Mouse (Mus musculus): ENCODE data around the gene Topors. TPM values are rescaled to one million over a fixed set of nuclear protein-coding genes. Genes with fewer than 3 reads are reported as not detected.

Gene Topors
- total RNA-seq, 2 experiments from 2014 or later: 15.9 to 18.5 TPM

DNA sequence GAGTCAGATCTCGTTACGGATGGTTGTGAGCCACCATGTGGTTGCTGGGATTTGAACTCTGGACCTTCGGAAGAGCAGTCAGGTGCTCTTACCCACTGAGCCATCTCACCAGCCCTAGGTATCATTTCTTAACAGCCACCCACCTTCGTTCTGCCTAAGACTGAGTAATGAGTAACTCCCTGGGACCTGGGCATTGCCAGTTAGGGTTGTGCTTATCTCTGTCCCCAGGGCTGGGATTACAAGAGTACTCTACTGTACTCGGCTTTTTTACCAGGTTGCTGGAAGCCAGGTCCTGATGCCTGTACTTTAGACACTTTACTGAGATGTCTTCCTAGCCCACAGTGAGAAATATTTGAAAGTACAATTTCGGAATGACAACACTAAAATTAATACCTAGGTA lies 57.5 kb downstream of the Topors start:
- DNase-seq (ENCODE audit: low spot score in 2 of 2): no peak

Other genes starting within 250 kb of the Topors start
- 10 to 100 TPM; 37.1 to 44.8 TPM for gene Aco1, start 126.8 kb downstream of the Topors start, total RNA-seq (2021)
- 1 to 10 TPM; 3.0 to 4.4 TPM for gene Ddx58, start 30.0 kb downstream of the Topors start, total RNA-seq (2021)
- gene Smim27, start 271 bp downstream of the Topors start, total RNA-seq (2021): 10 to 100 TPM; 12.6 to 14.8 TPM
- 100 to 1,000 TPM; 213 to 214 TPM for gene Ndufb6, start 9.6 kb upstream of the Topors start, total RNA-seq (2021)
- gene Tmem215, start 202.3 kb upstream of the Topors start, total RNA-seq (2021): 10 to 100 TPM; 11.5 to 11.8 TPM